Mouse (Mus musculus) liver, adult (tissue): ENCODE measurements around the gene Deaf1.

Experiments
- GATA4 ChIP-seq: IDR thresholded peaks from 2 replicates; pipeline ENCODE4 v1.6.1; 2014; ENCODE audit warnings: mild to moderate bottlenecking, low read length; ENCODE audit not compliant: insufficient replicate concordance

Deaf1 gene

GRCm38 (mm10) chr7:141344787-141345186 is 17.3 kb upstream of the Deaf1 start:
- no peak for TF ChIP-seq GATA4

DNA sequence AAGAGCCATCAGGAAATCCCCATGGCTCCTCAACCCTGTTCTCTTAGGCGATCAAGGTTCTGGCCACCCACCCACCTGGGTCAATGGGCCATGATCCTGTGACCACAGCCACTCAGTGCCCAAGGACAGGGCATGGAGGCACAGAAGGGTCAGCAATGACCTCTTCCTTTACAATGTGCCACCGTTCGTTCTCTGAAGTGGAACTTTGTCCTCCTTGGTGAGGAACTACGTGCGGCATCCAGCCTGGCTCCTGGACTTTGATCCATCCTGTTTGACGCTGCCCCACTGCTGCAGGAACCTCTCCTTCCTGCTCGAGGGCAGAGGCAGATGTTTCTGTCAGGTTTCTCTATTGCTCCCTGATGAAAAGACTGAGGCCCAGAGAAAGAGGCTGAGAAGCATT is 16.2 kb upstream of the Deaf1 start:
- no peak for TF ChIP-seq GATA4

DNA sequence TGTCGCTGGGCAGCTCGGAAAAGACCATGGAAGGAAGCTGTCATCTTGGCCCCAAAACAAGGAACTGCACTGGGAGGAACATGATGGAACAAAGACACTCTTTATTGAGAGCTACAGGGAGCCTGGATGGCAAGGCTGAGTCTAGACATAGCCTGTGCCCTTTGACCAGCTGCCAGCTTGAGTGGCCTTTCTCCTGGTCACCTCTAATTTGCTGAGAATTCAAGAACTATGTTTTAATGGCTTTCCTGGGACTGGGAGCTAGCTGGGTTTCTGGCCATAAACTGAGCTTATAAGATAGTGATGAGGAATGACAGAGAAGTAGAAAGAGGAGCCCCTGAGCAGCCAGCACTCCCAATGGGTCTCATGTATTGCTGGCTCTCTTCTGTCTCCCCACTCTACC is 15.7 kb upstream of the Deaf1 start:
- no peak for TF ChIP-seq GATA4

DNA sequence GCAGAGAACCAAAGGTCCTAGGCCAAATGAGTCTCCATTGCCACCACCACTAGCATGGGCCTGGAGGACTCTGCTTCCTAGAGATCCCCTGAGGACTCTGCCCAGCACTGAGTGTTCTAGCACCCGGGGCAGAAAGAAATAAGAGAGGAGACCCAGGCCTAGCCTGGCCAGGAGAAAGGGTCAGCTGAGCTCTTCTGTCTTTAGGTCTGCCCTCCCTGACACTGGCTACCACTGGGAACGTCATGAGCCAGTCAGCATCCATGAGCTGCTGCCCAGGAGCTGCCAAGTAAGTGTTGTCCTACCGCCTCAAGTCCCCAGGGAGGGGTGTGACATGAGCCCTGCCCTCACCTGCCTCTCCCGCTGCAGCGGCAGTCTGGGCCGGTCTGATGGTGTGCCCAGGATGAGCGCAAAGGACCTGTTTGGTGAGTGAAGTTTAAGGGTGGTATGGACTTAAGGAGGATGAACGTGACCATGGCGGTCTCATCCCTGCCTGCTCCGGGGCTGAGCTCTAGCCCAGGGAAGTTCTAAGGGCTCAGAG is 14.3 kb upstream of the Deaf1 start:
- TF ChIP-seq GATA4, result no peak

DNA sequence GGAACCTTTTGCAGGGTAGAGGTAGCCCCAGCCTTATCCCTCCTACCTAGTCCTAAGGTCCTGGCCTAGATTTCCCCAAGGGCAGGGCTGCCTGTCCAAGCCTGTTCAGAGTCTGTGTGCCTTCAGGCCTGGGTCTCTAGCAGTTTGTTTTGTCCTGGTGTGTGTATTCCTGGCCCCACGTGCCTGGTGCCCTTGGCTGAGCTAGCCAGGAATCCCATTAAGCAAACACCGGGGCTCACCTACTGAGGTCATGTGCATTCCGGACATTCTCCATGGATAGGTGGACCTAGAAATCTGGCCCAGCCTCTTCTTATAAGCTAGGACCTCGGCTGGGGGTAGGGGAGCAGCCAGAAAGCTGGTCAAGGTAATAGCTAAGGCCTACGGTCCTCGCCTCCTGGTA is 13.0 kb upstream of the Deaf1 start:
- TF ChIP-seq GATA4, result no peak

GRCm38 (mm10) chr7:141340023-141340422 is 12.5 kb upstream of the Deaf1 start:
- TF ChIP-seq GATA4, result no peak

- no peak for TF ChIP-seq GATA4
Measured at GRCm38 (mm10) chr7:141339215-141339920, 11.9 kb upstream of the Deaf1 start.

GRCm38 (mm10) chr7:141338576-141339131 is 11.2 kb upstream of the Deaf1 start, which contains the start of gene Eps8l2:
TSS of gene Eps8l2 (plus strand) at chr7:141338880.
- TF ChIP-seq GATA4, result no peak

- TF ChIP-seq GATA4, result no peak
Measured at GRCm38 (mm10) chr7:141337716-141338416, 10.4 kb upstream of the Deaf1 start.

DNA sequence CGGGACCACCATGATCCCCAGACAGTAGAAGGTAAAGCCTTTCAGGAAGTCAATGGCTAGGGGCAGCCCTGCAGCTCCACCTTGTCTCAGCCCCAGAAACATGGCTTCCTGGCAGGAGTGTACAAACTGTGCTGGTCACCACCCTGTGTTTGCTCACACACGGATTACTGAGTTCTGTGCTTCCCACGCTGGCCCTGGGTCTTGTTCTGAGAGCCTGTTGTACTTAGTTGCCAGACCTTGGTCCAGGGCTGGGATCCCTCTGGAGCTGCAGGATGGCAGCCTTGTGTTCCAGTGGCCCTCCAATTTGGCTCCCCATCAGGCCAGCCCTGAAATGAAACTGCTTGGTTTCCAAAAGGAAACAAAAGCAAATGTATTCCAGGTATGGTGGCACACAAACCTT is 8.8 kb upstream of the Deaf1 start:
- no peak for TF ChIP-seq GATA4

- no peak for TF ChIP-seq GATA4
Measured at GRCm38 (mm10) chr7:141335682-141336081, 8.2 kb upstream of the Deaf1 start.

DNA sequence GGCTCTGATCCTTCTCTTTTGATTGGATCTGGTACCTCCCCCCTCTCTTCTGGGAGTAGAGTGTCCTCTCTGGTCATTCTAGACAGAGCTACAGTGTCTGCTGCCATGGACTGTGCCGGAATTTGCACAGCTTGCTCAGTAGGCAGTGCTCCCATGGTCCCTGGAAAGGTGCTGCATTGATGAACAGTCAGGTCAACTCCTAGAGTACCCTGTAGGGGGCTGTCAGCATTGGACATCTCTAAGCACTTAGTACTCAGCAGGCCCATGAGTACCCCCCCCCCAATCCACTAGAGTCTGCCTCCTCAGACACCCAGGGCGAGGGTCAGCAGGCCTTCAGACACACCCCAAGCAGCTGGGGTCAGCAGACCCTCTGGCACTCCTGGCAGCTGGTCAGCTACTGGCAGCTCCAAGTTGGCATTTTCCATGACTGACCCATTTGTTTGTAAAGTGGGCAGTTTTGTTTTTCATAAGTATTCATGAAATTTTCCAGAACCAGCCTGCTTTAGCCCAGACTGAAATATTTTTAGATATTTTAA is 7.6 kb upstream of the Deaf1 start:
- TF ChIP-seq GATA4, result no peak

- TF ChIP-seq GATA4, result no peak
Measured at GRCm38 (mm10) chr7:141331990-141332389, 4.5 kb upstream of the Deaf1 start.

DNA sequence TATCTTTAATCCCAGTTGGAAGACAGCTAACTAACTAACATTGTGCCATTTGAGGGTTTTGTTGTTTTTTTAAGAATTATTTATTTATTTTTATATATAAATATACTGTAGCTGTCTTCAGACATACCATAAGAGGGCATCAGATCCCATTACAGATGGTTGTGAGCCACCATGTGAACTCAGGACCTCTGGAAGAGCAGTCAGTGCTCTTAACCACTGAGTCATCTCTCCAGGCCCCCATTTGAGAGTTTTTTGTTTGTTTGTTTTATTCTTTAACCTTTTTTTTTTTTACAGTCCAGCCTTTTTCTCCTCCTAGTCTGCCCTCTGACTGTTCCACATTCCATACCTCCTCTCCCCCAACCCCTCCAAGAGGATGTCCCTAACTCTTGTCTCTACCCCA is 3.2 kb upstream of the Deaf1 start:
- no peak for TF ChIP-seq GATA4

GRCm38 (mm10) chr7:141328373-141328990 is 992 bp upstream of the Deaf1 start:
- TF ChIP-seq GATA4, result no peak
